Mouse (Mus musculus) neural tube, embryonic 10.5 days (tissue): Measurements from ENCODE around the gene Hdc.
A peak's percentile ranks its signal among the peaks of the same experiment; 100 is the strongest.

Experiments used
- DNase-seq: peaks from one replicate; pipeline ENCODE4 v3.0.0-alpha.2; 2017; ENCODE audit warnings: low spot score; ENCODE audit errors: extremely low spot score

The Hdc gene

GRCm38 (mm10) chr2:126553291-126553639 lies 65.8 kb downstream of the Hdc start:
- no peak for DNase-seq

DNA sequence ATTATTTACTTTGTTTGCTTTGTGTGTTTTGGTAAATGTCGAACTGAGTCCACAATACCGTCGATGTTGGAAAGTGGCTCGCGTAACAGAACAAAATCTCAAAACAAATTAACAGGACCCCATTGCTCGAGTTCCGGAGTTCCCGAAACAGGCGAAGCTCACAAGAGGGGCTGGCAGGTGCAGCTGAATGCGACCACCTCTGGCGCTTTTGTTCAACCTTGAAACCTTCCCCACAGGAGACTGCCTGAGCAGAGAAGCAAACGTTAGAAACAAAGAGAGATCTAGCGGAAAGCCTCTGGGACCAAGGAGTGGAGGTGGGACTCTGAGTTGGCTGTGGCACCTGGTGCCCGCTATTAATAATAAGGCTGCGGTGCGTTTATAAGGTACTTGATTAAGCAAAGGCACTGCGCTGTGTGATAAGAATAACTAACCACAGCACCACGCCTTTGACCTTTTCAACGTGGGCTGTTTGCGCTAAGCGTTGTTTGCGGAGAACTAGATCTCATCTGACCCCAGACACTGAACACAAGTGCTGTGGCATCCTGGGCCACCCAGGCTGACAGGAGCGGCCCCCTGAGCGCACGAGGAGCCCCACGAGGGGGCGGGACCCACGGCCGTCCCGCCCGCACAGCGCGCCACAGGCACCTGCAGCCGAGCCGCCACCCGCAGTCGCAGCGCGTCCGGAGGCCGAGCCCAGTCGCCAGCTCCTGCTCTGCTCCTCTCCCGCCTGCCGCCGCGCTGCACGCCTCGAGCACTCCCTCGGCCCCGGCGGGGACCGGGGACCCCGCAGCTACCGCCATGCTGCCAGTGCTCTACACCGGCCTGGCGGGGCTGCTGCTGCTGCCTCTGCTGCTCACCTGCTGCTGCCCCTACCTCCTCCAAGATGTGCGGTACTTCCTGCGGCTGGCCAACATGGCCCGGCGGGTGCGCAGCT lies 66.5 kb downstream of the Hdc start, which contains the start of gene Slc27a2:
Gene Slc27a2, plus strand, starts transcription at position 51 of the 934 bp plus-strand sequence.
- peak; percentile 69 for DNase-seq

- DNase-seq, result no peak
These were observed 67.2 kb downstream of the Hdc start for GRCm38 (mm10) chr2:126551896-126552295.

- no peak for DNase-seq
These were observed 67.7 kb downstream of the Hdc start for GRCm38 (mm10) chr2:126551244-126551890.

GRCm38 (mm10) chr2:126549681-126550080 lies 69.4 kb downstream of the Hdc start:
- no peak for DNase-seq

- DNase-seq, result no peak
These were observed 72.7 kb downstream of the Hdc start for GRCm38 (mm10) chr2:126546392-126546791.

- DNase-seq, result no peak
These were observed 73.8 kb downstream of the Hdc start for GRCm38 (mm10) chr2:126545297-126545696.
